Mouse (Mus musculus) frontal cortex, postnatal 25 days (tissue): ENCODE results near the gene B3gnt9.
"Not testable (repeated sequence)": the region's sequence is repeated elsewhere in the genome, so short reads cannot be mapped to it uniquely, and the experiment has no call there.

Source experiments
- DNase-seq, 2 experiments: peaks; one replicate each; pipeline ENCODE4 v3.0.0; 2022; ENCODE audit warnings: low spot score in 2 of 2

The B3gnt9 gene

GRCm38 (mm10) chr8:105259721-105260320 is 4.9 kb upstream of the B3gnt9 start:
- peak; percentile 56 to 63 for DNase-seq

DNA sequence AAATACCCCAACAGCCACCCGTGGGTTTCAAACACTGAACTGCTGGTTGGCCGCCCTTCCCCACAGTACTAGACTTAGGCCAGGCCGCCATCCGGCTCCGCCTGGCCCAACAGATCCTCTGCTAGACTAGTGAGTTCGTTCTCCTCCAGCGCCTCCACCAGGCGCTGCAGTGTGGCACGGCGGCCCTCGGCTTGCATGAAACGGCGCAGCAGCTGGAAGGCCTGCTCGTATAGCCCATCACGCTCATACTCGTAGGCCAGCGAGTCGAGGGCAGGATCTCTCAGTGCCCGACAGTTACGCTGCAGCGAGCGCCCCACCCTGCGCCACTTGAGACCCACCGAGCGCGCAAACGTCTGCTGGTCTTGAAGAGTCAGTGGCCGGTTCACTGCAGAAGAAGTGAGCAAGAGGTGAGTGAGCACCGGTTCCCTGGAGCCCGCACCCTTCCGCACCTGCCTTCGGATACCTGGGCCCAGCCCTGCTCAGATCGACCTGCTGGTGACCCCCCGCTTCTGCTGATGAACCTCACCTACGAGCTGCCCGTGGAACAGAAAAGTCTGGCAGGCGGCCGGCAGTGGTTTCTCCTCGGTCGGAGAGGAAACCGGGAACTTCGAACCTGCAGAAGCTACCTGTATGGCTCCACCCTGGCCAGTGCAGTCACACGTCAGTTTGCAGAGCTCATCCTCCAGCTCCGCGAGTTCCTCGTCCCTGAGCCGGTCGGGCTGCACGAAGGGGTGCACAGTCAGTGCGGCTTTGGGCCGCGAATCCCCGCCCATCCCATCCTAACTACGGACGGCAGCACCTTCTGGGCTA is 4.2 kb upstream of the B3gnt9 start:
- DNase-seq: no peak

GRCm38 (mm10) chr8:105257318-105258114 is 2.6 kb upstream of the B3gnt9 start:
- no peak for DNase-seq

GRCm38 (mm10) chr8:105254152-105254965 is 594 bp downstream of the B3gnt9 start:
- peak; percentile 80 to 82 for DNase-seq

DNA sequence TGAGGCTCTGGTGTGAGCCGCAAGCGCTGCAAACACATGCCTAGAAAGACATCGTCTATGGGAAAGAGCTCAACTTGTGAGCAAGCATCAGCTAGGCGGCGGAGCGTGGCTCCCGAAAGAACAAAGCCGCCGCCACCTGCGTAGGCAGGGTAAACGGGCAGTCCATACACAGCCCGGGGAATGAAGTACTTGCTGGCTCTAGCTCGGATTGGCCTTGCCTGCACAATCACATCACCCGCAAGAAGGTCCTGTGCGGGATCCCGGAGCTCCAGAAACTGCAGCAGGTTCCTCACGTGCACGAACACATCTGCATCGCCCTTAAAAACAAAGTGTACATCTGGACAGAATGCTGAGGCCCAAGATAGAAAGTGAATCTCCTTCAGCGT is 1.2 kb downstream of the B3gnt9 start:
- DNase-seq: no peak

DNA sequence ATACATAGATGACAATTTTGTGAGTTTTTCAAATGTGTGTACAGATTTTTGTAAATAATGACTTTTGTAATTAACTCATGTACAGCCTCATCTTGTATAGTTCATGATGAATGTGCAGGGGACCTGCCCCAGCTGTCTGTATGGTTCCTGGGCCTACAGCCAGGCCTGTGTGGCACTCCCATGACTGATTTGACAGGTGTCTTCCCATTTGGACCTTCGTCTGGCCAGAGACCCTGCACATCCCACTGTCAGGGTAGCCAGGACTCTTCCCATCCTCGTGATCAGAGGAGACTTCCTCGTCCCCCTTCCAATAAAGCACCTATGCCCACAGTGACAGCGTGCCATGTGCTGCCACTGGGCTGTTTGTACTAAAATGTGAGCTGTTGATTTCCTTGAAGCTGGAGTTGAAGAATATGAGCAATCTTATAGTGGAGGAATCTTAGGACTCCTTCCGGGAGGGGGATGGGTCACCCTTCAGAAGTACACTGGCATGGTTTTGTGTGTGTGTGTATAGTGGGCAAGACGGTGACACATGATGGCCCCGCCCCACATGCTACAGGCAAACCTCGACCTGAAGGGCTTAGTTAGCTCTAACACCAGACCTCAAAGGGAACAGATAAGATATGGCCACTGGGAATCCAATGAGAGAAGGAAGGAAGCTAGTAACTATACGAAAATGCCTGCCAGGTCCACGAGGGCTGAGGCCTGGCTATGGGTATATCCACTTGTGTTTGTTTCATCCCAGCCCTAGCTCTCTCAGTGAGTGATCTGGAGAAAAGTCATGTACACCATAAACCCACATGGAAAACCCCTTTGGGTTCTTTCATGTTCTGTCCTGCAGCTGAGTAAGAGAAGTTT is 2.0 kb downstream of the B3gnt9 start:
- no peak for DNase-seq

GRCm38 (mm10) chr8:105251954-105252353 is 3.0 kb downstream of the B3gnt9 start:
- DNase-seq: no peak

DNA sequence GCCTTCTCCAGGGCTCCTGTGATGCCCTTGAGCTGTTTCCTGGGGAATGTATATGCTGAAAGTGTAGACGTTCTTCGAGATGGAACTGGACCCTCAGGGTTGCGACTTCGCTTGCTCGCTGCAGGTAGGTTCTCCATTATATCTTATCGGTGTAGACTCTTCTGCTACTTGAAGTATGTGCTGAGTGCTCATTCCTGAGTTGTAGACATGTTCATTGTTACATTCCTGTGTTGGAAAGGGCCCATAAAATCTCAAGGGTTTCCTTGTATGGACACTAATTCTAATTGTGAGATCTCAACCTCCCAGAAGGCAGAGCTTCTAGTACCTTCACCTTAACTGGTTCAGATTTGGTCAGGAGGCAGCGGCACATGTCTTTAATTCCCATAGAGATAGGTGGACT is 13.9 kb downstream of the B3gnt9 start:
- no peak for DNase-seq

- DNase-seq: no peak
These were observed 17.4 kb downstream of the B3gnt9 start for GRCm38 (mm10) chr8:105237442-105238142.

GRCm38 (mm10) chr8:105235206-105235605 is 19.7 kb downstream of the B3gnt9 start:
- no peak for DNase-seq

DNA sequence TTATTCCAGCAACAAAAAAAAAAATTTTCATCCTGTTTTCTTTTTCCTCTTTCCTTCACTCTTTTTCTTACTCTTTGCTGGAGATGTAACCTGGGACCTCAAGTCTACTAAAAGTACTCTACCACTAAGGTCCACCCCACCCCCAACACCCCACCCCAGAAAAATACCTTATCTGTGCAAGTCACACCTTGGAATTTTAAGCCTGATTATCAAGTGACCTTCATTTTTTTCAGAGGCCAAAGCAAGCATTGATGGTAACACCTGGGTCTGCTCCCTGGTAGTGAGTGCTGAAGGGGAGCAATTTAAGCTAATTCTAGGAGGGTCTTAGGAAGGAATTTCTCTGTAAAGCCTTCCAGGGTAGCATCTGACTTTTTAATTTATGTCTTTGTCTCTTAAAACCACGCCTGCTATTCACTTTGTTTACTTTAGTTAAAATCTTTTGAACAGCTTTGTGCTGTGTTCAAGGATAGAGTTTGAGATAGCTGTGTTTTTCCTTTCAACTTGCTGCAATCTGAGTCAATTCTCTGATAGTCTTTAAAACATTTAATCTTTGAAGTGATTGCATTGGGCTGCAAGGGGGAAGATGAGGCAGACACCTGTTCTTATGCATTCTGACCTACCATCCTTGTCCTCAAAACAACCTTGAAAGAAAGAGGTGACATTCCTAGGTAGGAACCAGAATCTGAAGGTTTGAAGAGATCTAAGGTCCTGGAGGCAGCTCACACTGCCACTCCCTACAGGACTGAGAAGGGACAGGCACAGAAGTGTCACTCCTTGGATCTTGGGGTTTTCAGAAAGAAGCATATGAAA is 21.6 kb downstream of the B3gnt9 start:
- DNase-seq: no peak

DNA sequence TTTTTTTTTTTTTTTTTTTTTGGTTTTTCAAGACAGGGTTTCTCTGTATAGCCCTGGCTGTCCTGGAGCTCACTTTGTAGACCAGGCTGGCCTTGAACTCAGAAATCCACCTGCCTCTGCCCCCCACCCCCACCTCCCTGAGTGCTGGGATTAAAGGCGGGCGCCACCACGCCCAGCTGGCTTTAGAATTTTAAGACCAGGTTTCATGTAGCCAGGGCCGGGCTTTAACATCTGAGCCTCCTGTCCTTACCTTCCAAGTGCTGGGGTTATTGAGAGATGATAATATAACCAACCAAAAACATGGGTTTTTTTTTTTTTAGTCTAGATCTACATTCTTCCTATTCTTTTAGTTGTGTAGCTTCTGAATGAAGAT is 22.6 kb downstream of the B3gnt9 start:
- not testable (repeated sequence) for DNase-seq

DNA sequence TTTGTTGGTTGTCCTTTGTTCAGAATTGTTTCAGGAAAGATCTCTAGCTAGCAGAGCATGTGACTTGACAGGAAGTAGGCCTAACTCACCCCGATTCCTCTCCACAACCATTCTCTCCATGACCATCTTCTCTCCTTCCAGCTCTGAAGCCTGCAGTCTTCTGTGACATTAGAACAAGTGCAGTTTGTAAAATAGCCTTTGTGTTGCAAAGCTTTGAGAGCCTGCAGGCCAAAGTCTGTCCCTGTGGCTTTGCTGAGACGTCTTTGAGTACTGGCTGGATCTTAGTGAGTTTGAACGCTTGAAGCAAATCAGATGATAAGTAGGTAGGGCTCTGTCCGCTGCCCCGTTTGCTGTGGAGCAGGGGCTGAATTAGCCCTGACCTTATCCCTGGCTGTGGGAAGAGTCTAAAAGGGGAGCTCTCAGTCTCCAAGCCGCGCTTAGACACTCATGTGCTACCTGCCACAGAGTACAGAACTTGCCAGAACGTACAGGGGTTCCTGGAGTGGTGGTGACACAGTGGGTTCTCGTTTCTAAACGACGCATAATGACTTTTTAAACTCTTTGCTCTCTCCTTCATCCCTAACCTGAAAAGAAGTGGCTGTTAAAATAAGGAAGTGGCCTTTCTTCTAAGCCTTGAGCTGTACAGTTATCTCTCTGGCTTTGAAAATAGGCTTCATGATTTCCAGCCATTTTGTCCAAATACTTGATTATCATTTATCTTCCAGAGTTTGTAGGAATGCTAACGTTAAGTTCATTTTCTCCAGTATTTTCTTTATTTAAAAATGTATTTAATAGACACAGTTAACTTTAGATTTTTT is 23.2 kb downstream of the B3gnt9 start:
- DNase-seq: no peak

DNA sequence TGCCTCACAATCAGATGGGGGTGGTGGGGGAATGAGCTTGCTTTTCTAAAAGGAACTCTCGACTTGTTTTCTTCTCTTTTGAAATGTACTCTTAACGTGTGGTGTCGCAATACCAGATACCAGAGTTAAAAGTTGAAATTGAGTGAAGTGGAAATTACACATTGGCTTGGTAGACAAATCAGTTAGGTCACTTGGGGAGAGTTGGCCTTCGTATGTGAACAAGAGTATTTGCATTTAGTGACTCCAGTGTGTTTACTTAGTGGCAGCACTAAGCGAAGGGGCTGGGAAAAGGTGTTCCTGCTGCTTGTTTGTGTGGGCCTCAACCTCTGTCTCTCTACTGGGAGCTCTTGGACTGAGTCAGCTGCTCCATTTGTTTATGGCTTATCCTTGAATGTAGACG is 29.0 kb downstream of the B3gnt9 start:
- DNase-seq: no peak

- no peak for DNase-seq
These were observed 29.7 kb downstream of the B3gnt9 start for GRCm38 (mm10) chr8:105225272-105225593.

DNA sequence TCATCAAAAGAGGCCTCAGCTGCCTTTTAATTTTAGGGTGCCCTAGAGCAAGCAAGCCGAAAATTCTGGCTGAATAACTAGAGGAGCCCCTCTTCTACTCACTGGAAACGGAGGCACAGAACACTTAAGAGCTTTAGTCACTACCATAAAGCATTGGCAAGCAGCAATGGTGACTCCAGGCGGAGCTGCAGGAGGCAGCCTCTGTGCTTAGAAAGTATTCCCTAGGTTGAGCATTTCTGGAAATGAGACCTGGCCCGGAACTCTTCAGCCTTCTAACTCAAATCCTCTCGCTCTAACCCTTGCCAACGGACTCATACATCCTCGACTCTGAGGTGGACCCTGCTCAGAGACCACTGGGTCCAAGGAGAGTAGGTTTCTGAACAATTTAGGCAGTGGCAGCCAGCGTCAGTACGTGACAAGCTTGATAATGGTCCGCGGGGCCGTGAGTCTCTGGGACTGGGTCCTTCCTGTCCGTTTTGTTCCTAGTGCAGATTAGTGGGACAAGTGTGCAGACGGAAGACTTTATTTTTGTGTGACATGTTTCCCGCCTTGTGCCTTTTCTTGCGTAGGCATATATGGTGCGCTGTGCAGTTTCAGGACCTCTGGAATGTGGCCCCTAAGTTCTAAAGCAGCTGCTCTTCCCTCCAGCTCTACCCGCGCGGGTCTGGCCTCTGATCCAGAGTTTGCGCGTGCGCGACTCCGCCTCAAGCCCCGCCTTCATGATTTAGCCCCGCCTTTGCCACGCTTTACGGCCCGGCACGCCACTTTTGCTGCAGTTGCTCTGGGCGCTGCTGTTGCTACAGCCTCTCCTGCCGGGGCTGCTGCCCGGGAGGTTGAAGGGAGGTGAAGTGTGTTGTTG is 30.3 kb downstream of the B3gnt9 start, which contains the start of gene D230025D16Rik:
D230025D16Rik (plus strand) TSS at position 733 of the 859 bp plus-strand sequence.
- DNase-seq: peak; percentile 90 to 91

GRCm38 (mm10) chr8:105223850-105224249 is 31.1 kb downstream of the B3gnt9 start:
- no peak for DNase-seq
